Mouse (Mus musculus) MEL (cell line): ENCODE measurements around the gene Gbp2b. TPM values are rescaled to one million over a fixed set of nuclear protein-coding genes. Genes with fewer than 3 reads are reported as not detected.

ENCODE experiments used
- DNase-seq: peaks from one replicate; pipeline ENCODE4 v3.0.0; 2011; ENCODE audit warnings: low read depth, low spot score
- H3K27ac ChIP-seq: 2 replicates; pipeline ENCODE4 v1.5.1; 2012; ENCODE audit warnings: low read depth, mild to moderate bottlenecking, control low read depth, low read length, moderate library complexity; ENCODE audit not compliant: control insufficient read depth
- H3K27me3 ChIP-seq, 2 experiments: fragments of 150-350 bp in 1 of 2; sonication (generic) in 1 of 2; 2 replicates each; pipeline ENCODE4 v1.6.1; 2012; ENCODE audit warnings: low read length in 2 of 2, mild to moderate bottlenecking in 2 of 2, improper control_type of control experiment in 1 of 2, moderate library complexity in 1 of 2; ENCODE audit not compliant: insufficient read depth in 2 of 2, control insufficient read depth in 1 of 2
- H3K36me3 ChIP-seq, 2 experiments: 2 replicates each; pipeline ENCODE4 v1.6.1; 2012 to 2014; ENCODE audit warnings: low read length in 2 of 2, improper control_type of control experiment in 1 of 2, inconsistent platforms in 1 of 2, mild to moderate bottlenecking in 1 of 2; ENCODE audit not compliant: insufficient read depth in 2 of 2, control insufficient read depth in 1 of 2
- H3K4me1 ChIP-seq, 2 experiments: fragments of 150-350 bp in 1 of 2; sonication (generic) in 1 of 2; 2 replicates each; pipeline ENCODE4 v1.6.1; 2012; ENCODE audit warnings: low read length in 2 of 2, improper control_type of control experiment in 1 of 2, mild to moderate bottlenecking in 1 of 2; ENCODE audit not compliant: insufficient read depth in 2 of 2, control insufficient read depth in 1 of 2
- H3K4me3 ChIP-seq, 2 experiments: fragments of 150-350 bp in 1 of 2; sonication (generic) in 1 of 2; 2 replicates each; pipeline ENCODE4 v1.5.1; 2012; ENCODE audit warnings: low read depth in 2 of 2, low read length in 2 of 2, mild to moderate bottlenecking in 2 of 2, moderate library complexity in 2 of 2, control low read depth in 1 of 2, improper control_type of control experiment in 1 of 2; ENCODE audit not compliant: control insufficient read depth in 1 of 2, insufficient read depth in 1 of 2
- H3K79me2 ChIP-seq: 2 replicates; pipeline ENCODE4 v1.6.1; 2012; ENCODE audit warnings: mild to moderate bottlenecking, low read length, moderate library complexity; ENCODE audit not compliant: control insufficient read depth, poor library complexity, insufficient read depth
- H3K9ac ChIP-seq: 2 replicates; pipeline ENCODE4 v1.6.1; 2012; ENCODE audit warnings: low read depth, mild to moderate bottlenecking, control low read depth, low read length, moderate library complexity; ENCODE audit not compliant: control insufficient read depth, poor library complexity, severe bottlenecking
- H3K9me3 ChIP-seq: fragments of 150-350 bp; sonication (generic); replicated peaks from 2 replicates; pipeline ENCODE4 v1.6.1; 2012; ENCODE audit warnings: mild to moderate bottlenecking, low read length, improper control_type of control experiment, moderate library complexity; ENCODE audit not compliant: insufficient read depth
- BHLHE40 ChIP-seq: IDR thresholded peaks from 2 replicates; pipeline ENCODE4 v1.6.1; 2012; ENCODE audit warnings: low read depth, mild to moderate bottlenecking, inconsistent platforms, low read length, improper control_type of control experiment, borderline replicate concordance
- CHD2 ChIP-seq: IDR thresholded peaks from 2 replicates; pipeline ENCODE4 v1.6.1; 2011; ENCODE audit warnings: low read length, improper control_type of control experiment
- ELF1 ChIP-seq: IDR thresholded peaks from 2 replicates; pipeline ENCODE4 v1.6.1; 2014; ENCODE audit warnings: low read depth, mild to moderate bottlenecking, inconsistent platforms, low read length, improper control_type of control experiment, moderate library complexity
- EP300 ChIP-seq, 2 experiments: IDR thresholded peaks; 2 replicates each; pipeline ENCODE4 v1.6.1; 2011; ENCODE audit warnings: improper control_type of control experiment in 2 of 2, low read length in 2 of 2, low read depth in 1 of 2, mild to moderate bottlenecking in 1 of 2
- ETS1 ChIP-seq: IDR thresholded peaks from 2 replicates; pipeline ENCODE4 v1.6.1; 2012; ENCODE audit warnings: low read depth, mild to moderate bottlenecking, inconsistent platforms, low read length, improper control_type of control experiment, moderate library complexity
- KAT2A ChIP-seq: conservative IDR thresholded peaks from 2 replicates; pipeline ENCODE4 v1.6.1; 2012; ENCODE audit warnings: low read depth, low read length, improper control_type of control experiment, inconsistent platforms
- MAFK ChIP-seq: IDR thresholded peaks from 2 replicates; pipeline ENCODE4 v1.6.1; 2011; ENCODE audit warnings: low read depth, mild to moderate bottlenecking, low read length, improper control_type of control experiment, borderline replicate concordance
- MAX ChIP-seq: IDR thresholded peaks from 2 replicates; pipeline ENCODE4 v1.6.1; 2011; ENCODE audit warnings: low read length, improper control_type of control experiment
- MYB ChIP-seq: IDR thresholded peaks from 2 replicates; pipeline ENCODE4 v1.6.1; 2011; ENCODE audit warnings: mild to moderate bottlenecking, low read depth, low read length, improper control_type of control experiment
- MYC ChIP-seq: IDR thresholded peaks from 2 replicates; pipeline ENCODE4 v1.6.1; 2011; ENCODE audit warnings: low read depth, mild to moderate bottlenecking, low read length, improper control_type of control experiment, moderate library complexity
- NELFE ChIP-seq: IDR thresholded peaks from 2 replicates; pipeline ENCODE4 v1.6.1; 2011; ENCODE audit warnings: low read depth, low read length, improper control_type of control experiment
- NRF1 ChIP-seq: IDR thresholded peaks from 2 replicates; pipeline ENCODE4 v1.6.1; 2014; ENCODE audit warnings: low read depth, mild to moderate bottlenecking, inconsistent platforms, low read length, improper control_type of control experiment, moderate library complexity; ENCODE audit not compliant: poor library complexity, insufficient read depth, severe bottlenecking
- POLR2AphosphoS5 ChIP-seq: IDR thresholded peaks from 2 replicates; pipeline ENCODE4 v1.6.1; 2012; ENCODE audit warnings: low read depth, borderline replicate concordance, mild to moderate bottlenecking, inconsistent platforms, low read length, moderate library complexity, mixed read lengths
- RAD21 ChIP-seq: IDR thresholded peaks from 2 replicates; pipeline ENCODE4 v1.6.1; 2011; ENCODE audit warnings: mild to moderate bottlenecking, low read depth, low read length, improper control_type of control experiment
- SIN3A ChIP-seq: IDR thresholded peaks from 2 replicates; pipeline ENCODE4 v1.6.1; 2012; ENCODE audit warnings: low read length, improper control_type of control experiment, inconsistent platforms
- SMC3 ChIP-seq: IDR thresholded peaks from 2 replicates; pipeline ENCODE4 v1.6.1; 2011; ENCODE audit warnings: low read depth, low read length, improper control_type of control experiment
- TBP ChIP-seq: IDR thresholded peaks from 2 replicates; pipeline ENCODE4 v1.8.0; 2011; ENCODE audit warnings: low read depth, low read length, improper control_type of control experiment
- USF2 ChIP-seq, 2 experiments: IDR thresholded peaks; 2 replicates each; pipeline ENCODE4 v1.6.1; 2011 to 2012; ENCODE audit warnings: improper control_type of control experiment in 2 of 2, low read length in 2 of 2, borderline replicate concordance in 1 of 2, inconsistent platforms in 1 of 2, low read depth in 1 of 2, mild to moderate bottlenecking in 1 of 2; ENCODE audit not compliant: insufficient read depth in 1 of 2
- ZC3H11A ChIP-seq: IDR thresholded peaks from 2 replicates; pipeline ENCODE4 v1.6.1; 2012; ENCODE audit warnings: low read depth, mild to moderate bottlenecking, inconsistent platforms, low read length, improper control_type of control experiment
- ZKSCAN1 ChIP-seq: IDR thresholded peaks from 2 replicates; pipeline ENCODE4 v1.6.1; 2012; ENCODE audit warnings: low read depth, mild to moderate bottlenecking, inconsistent platforms, low read length, improper control_type of control experiment, moderate library complexity
- ZMIZ1 ChIP-seq: IDR thresholded peaks from 2 replicates; pipeline ENCODE4 v1.6.1; 2012; ENCODE audit warnings: low read depth, mild to moderate bottlenecking, inconsistent platforms, low read length, improper control_type of control experiment, moderate library complexity
- polyA plus RNA-seq, 2 experiments: library from polyadenylated mRNA; stranded (reverse) in 1 of 2; unstranded in 1 of 2; fragments of >175 nt in 1 of 2; fragments of >200 nt in 1 of 2; gene quantifications; 2 replicates each; pipeline versions ENCODE4 v1.2.1 to v1.2.4; 2012; ENCODE audit warnings: low replicate concordance in 2 of 2, low read depth in 1 of 2; ENCODE audit not compliant: insufficient read length in 2 of 2, insufficient read depth in 1 of 2, missing spikeins in 1 of 2
- total RNA-seq: library from RNA; depleted of rRNA; stranded (reverse); fragments of 300-350 nt; gene quantifications from 2 replicates; pipeline ENCODE4 v1.2.3, GENCODE M21; 2012

Gene Gbp2b
- total and polyA plus RNA-seq, 3 experiments = not detected

DNA sequence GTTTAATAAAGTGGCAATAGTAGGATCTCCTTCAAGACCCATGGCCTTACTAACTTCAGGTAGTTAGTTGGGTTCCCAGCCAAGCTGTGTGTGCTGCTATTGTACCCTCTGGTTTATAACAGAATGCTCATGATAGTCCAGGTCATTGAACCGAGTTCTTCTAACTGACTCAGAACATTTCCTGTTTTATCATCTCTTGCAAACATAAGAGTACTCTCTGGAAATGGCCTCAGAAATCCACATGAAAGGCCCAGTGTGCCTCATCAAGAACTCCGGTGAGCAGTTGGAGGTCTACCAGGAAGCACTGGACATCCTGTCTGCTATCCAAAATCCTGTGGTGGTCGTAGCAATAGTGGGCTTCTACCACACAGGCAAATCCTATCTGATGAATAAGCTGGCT, 3.3 kb downstream of the Gbp2b start:
- Histone ChIP-seq H3K9ac (no peak overlapping the region), H3K27me3 (no peaks in the 10 kb centered on the region), H3K4me3 (no peak overlapping the region), H3K27ac (no peak overlapping the region), H3K36me3 (no peaks in the 10 kb centered on the region), H3K4me1 (no peaks in the 10 kb centered on the region), H3K79me2 (no peaks in the 10 kb centered on the region), H3K9me3 (no peaks in the 10 kb centered on the region)
- DNase-seq = no peak
- TF ChIP-seq NRF1 (no peak), RAD21 (no peak), MAFK (no peak), MAX (no peak), ELF1 (no peak)

GRCm38 (mm10) chr3:142601675-142602074, 7.0 kb downstream of the Gbp2b start:
- Histone ChIP-seq H3K79me2 (no peaks in the 10 kb centered on the region), H3K9me3 (no peaks in the 10 kb centered on the region), H3K4me1 (no peaks in the 10 kb centered on the region), H3K27ac (no peak overlapping the region), H3K4me3 (no peak overlapping the region), H3K36me3 (no peaks in the 10 kb centered on the region), H3K9ac (no peak overlapping the region), H3K27me3 (peaks cover 0 to 2% of the 10 kb centered on the region in 2 experiments; a peak in 2 of 4 replicates)
- TF ChIP-seq CHD2 (no peak), SMC3 (no peak), MYB (no peak), ZMIZ1 (no peak), KAT2A (no peak), NELFE (no peak), ZC3H11A (no peak), BHLHE40 (no peak), MYC (no peak), USF2 (IDR thresholded peaks at IDR 0.05; ENCODE audit: borderline replicate concordance in 1 of 2, insufficient read depth in 1 of 2, low read depth in 1 of 2, low read length in 2 of 2) (no peak), ZKSCAN1 (no peak), TBP (no peak), NRF1 (no peak), EP300 (IDR thresholded peaks at IDR 0.05; ENCODE audit: low read depth in 1 of 2, low read length in 2 of 2) (no peak), POLR2AphosphoS5 (no peak), ETS1 (no peak), SIN3A (no peak)
- DNase-seq = no peak
